Mouse (Mus musculus): ENCODE data around the gene Arl5c. TPM values are rescaled to one million over a fixed set of nuclear protein-coding genes. Genes with fewer than 3 reads are reported as not detected.
"Not testable (repeated sequence)": the region's sequence is repeated elsewhere in the genome, so short reads cannot be mapped to it uniquely, and the experiment has no call there.

Arl5c gene
- polyA plus RNA-seq, 1 experiment from 2014 or later = 11.8 TPM

DNA sequence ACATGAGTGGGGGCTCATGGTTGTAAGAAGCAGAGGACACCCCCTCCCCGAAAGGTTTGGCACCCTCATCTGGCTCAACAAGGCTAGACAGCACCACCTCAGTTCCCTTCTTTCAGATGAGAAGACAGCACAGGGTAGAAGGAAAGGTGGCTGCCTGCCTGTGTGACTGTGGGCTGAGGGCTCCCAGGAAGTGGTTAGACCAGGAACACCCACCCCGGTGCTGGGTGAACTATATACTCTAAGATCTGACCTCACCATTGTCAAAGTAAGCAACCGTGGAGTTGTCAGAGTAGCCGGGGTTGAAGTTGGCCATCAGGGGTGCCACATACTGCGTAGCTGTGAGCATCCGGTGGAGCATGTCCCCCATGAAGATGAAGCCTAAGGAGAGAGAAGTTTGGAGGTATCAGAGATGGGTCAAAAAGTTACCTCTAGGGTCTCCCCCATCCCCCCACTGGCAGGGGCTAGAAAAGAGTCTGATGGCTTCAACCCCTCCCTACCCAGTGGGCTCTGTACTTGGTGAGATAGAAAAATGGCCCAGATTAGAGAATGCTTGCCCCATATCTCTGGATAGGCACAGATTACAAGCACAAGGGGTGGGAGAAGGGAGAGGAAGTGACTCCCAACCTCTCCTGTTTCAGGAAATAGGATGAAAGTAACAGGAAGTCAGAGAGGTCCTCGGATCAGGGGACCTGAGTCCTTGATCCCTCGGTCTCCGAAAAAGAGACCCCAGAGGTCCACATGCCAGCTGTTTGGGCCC is 40.7 kb downstream of the Arl5c start:
- H3K9ac ChIP-seq (replicated peaks) = no peak overlapping the region
- H3K4me2 ChIP-seq = no peak overlapping the region
- no peaks in the 10 kb centered on the region for H3K36me3 ChIP-seq
- H3K4me3 ChIP-seq (replicated peaks) = no peak overlapping the region
- no peak for ATAC-seq (ENCODE audit: low FRiP score)
- WGBS = 88% methylated on average over 9 of the region's 9 CpGs
- H3K27ac ChIP-seq (replicated peaks) = no peak overlapping the region
- H3K9me3 ChIP-seq (replicated peaks) = no peaks in the 10 kb centered on the region
- peaks cover 19% of the 10 kb centered on the region for H3K4me1 ChIP-seq
- H3K27me3 ChIP-seq (replicated peaks) = no peaks in the 10 kb centered on the region

DNA sequence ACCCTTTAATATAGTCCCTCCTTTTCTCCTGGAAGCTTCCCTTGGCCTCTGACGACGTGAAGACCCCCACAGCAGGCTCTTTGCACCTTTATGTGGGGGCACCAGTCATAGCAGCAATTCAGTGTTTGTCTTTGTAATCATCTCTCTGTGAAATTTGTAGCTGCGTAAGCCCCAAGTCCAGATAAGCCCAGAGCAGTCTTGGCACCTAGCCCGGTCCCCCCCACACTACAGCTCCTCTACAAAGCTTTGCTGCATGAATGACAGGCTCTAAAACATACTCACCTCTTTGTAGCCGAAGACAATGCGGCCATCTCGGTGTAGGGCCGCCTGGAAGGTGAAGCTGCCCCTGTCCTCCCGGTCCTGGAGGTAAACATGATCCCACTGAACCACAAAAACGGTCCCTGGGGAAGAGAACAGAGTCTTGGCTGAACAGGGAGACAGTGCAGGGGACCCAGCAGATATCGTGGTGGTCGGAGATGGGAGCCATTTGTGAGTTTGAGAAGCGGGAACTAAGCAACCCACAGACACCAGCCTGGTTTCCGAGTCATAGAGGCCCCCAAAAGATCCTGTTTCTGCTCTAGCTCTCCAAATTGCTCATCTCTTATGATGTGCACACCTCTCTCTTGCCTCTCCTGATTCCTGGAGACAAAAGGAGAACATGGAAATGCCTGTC is 41.4 kb downstream of the Arl5c start:
- peaks cover 26% of the 10 kb centered on the region for H3K4me1 ChIP-seq
- no peaks in the 10 kb centered on the region for H3K36me3 ChIP-seq
- H3K4me2 ChIP-seq = no peak overlapping the region
- 65% methylated on average over 14 of the region's 14 CpGs for WGBS
- H3K27me3 ChIP-seq (replicated peaks) = no peaks in the 10 kb centered on the region
- no peak overlapping the region for H3K27ac ChIP-seq (replicated peaks)
- H3K9ac ChIP-seq (replicated peaks) = no peak overlapping the region
- H3K4me3 ChIP-seq (replicated peaks) = no peak overlapping the region
- no peak for ATAC-seq (ENCODE audit: low FRiP score)
- H3K9me3 ChIP-seq (replicated peaks) = no peaks in the 10 kb centered on the region

- WGBS = 96% methylated on average over 6 of the region's 6 CpGs
- Histone ChIP-seq H3K4me2 (no peak overlapping the region), H3K27ac (replicated peaks) (no peak overlapping the region), H3K4me1 (peaks cover 24% of the 10 kb centered on the region), H3K9ac (replicated peaks) (no peak overlapping the region), H3K4me3 (replicated peaks) (no peak overlapping the region), H3K27me3 (replicated peaks) (no peaks in the 10 kb centered on the region), H3K9me3 (replicated peaks) (no peaks in the 10 kb centered on the region), H3K36me3 (no peaks in the 10 kb centered on the region)
- no peak for ATAC-seq (ENCODE audit: low FRiP score)
Measured at GRCm38 (mm10) chr11:97953939-97954275, 42.1 kb downstream of the Arl5c start.

- Histone ChIP-seq H3K4me2 (no peak overlapping the region), H3K4me3 (replicated peaks) (no peak overlapping the region), H3K36me3 (no peaks in the 10 kb centered on the region), H3K9me3 (replicated peaks) (no peaks in the 10 kb centered on the region), H3K27me3 (replicated peaks) (no peaks in the 10 kb centered on the region), H3K27ac (replicated peaks) (no peak overlapping the region), H3K4me1 (peaks cover 23% of the 10 kb centered on the region), H3K9ac (replicated peaks) (no peak overlapping the region)
- no peak for ATAC-seq (ENCODE audit: low FRiP score)
- WGBS = 81% methylated on average over 16 of the region's 16 CpGs
Measured at GRCm38 (mm10) chr11:97953179-97953938, 42.6 kb downstream of the Arl5c start.

DNA sequence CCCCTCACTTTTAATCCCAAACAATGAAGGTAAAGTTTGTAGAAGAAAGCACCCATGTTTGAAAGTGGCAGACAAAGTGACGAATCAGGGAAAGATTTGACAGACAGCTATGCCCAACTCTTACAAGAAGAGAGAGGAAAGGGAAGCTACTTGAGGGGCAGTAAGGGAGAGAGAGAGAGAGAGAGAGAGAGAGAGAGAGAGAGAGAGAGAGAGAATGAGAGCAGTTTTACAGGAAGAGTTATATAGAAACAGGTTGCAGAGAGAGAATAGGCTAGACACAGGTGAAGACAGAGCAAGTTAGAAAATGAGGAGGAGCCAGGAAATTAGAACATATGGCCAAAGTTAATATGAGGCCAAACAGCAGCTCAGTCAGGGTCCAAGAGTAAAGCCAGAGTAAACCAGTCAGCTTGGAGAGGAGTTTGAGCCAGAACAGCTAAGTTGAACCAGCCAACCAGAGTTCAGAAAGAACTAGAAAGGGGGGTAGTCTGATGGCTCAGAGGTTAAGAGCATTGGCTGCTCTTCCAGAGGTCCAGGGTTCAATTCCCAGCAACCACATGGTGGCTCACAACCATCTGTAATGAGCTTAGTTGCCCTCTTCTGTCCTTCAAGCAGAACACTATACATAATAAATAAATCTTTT is 43.5 kb downstream of the Arl5c start:
- Histone ChIP-seq H3K4me1 (peaks cover 23% of the 10 kb centered on the region), H3K27me3 (replicated peaks) (no peaks in the 10 kb centered on the region), H3K27ac (replicated peaks) (no peak overlapping the region), H3K4me2 (no peak overlapping the region), H3K9ac (replicated peaks) (no peak overlapping the region), H3K4me3 (replicated peaks) (no peak overlapping the region), H3K9me3 (replicated peaks) (no peaks in the 10 kb centered on the region), H3K36me3 (no peaks in the 10 kb centered on the region)
- ATAC-seq (ENCODE audit: low FRiP score) = no peak
- 94% methylated on average over 1 of the region's 1 CpGs for WGBS

- peaks cover 12% of the 10 kb centered on the region for H3K4me1 ChIP-seq
- H3K9ac ChIP-seq (replicated peaks) = no peak overlapping the region
- H3K4me2 ChIP-seq = peak overlapping the region; percentile 11; the same call in 1 of the 2 replicates
- no peaks in the 10 kb centered on the region for H3K36me3 ChIP-seq
- H3K27me3 ChIP-seq (replicated peaks) = no peaks in the 10 kb centered on the region
- H3K4me3 ChIP-seq (replicated peaks) = no peak overlapping the region
- 0 out of 2 replicates have a peak overlapping the region, but pooled peaks have one; percentile 34 for H3K27ac ChIP-seq (replicated peaks)
- 29% methylated on average over 20 of the region's 20 CpGs for WGBS
- H3K9me3 ChIP-seq (replicated peaks) = no peaks in the 10 kb centered on the region
- ATAC-seq (ENCODE audit: low FRiP score) = 0 out of 2 replicates have a peak, but pooled peaks have one; percentile 66
Measured at GRCm38 (mm10) chr11:97949703-97950475, 46.1 kb downstream of the Arl5c start.

- Histone ChIP-seq H3K4me2 (no peak overlapping the region), H3K9me3 (replicated peaks) (no peaks in the 10 kb centered on the region), H3K4me3 (replicated peaks) (no peak overlapping the region), H3K36me3 (no peaks in the 10 kb centered on the region), H3K9ac (replicated peaks) (no peak overlapping the region), H3K27me3 (replicated peaks) (no peaks in the 10 kb centered on the region), H3K27ac (replicated peaks) (no peak overlapping the region), H3K4me1 (peaks cover 12% of the 10 kb centered on the region)
- ATAC-seq (ENCODE audit: low FRiP score) = no peak
- whole genome bisulfite sequencing = 14% methylated on average over 7 of the region's 7 CpGs
Measured at GRCm38 (mm10) chr11:97947426-97947825, 48.6 kb downstream of the Arl5c start.

GRCm38 (mm10) chr11:97945738-97946289 is 50.2 kb downstream of the Arl5c start:
- not testable (repeated sequence) for H3K36me3 ChIP-seq; H3K4me3 ChIP-seq (replicated peaks); H3K9me3 ChIP-seq (replicated peaks); H3K27me3 ChIP-seq (replicated peaks); H3K4me2 ChIP-seq; H3K9ac ChIP-seq (replicated peaks); H3K27ac ChIP-seq (replicated peaks); ATAC-seq (ENCODE audit: low FRiP score)
- peaks cover 12% of the 10 kb centered on the region for H3K4me1 ChIP-seq
- 95% methylated on average over 7 of the region's 7 CpGs for WGBS

- H3K27ac ChIP-seq (replicated peaks) = no peak overlapping the region
- no peaks in the 10 kb centered on the region for H3K27me3 ChIP-seq (replicated peaks)
- H3K9me3 ChIP-seq (replicated peaks) = no peaks in the 10 kb centered on the region
- no peak for ATAC-seq (ENCODE audit: low FRiP score)
- no peaks in the 10 kb centered on the region for H3K36me3 ChIP-seq
- no peak overlapping the region for H3K4me2 ChIP-seq
- peaks cover 7% of the 10 kb centered on the region for H3K4me1 ChIP-seq
- H3K4me3 ChIP-seq (replicated peaks) = no peak overlapping the region
- no peak overlapping the region for H3K9ac ChIP-seq (replicated peaks)
- 89% methylated on average over 10 of the region's 10 CpGs for WGBS
Measured at GRCm38 (mm10) chr11:97945031-97945430, 51.0 kb downstream of the Arl5c start.

- no peaks in the 10 kb centered on the region for H3K4me1 ChIP-seq
- no peak overlapping the region for H3K27ac ChIP-seq (replicated peaks)
- no peaks in the 10 kb centered on the region for H3K9me3 ChIP-seq (replicated peaks)
- no peak for ATAC-seq (ENCODE audit: low FRiP score)
- H3K9ac ChIP-seq (replicated peaks) = no peak overlapping the region
- no peak overlapping the region for H3K4me2 ChIP-seq
- WGBS = 83% methylated on average over 5 of the region's 5 CpGs
- no peaks in the 10 kb centered on the region for H3K36me3 ChIP-seq
- H3K27me3 ChIP-seq (replicated peaks) = no peaks in the 10 kb centered on the region
- H3K4me3 ChIP-seq (replicated peaks) = no peak overlapping the region
Measured at GRCm38 (mm10) chr11:97943256-97943655, 52.7 kb downstream of the Arl5c start.
